Mouse (Mus musculus): ENCODE data around the gene Rasgrf2. TPM values are rescaled to one million over a fixed set of nuclear protein-coding genes. Genes with fewer than 3 reads are reported as not detected.

Gene Rasgrf2
- total and polyA plus RNA-seq, 3 experiments, result not detected

- TF ChIP-seq MAZ (IDR thresholded peaks at IDR 0.05; ENCODE audit: low read depth, low read length) (no peak), BHLHE40 (IDR thresholded peaks at IDR 0.05; ENCODE audit: borderline replicate concordance, low read depth, low read length) (no peak), USF1 (IDR thresholded peaks at IDR 0.05; ENCODE audit: low read depth, low read length) (no peak), NRF1 (IDR thresholded peaks at IDR 0.05; ENCODE audit: insufficient read depth, low read depth, low read length, poor library complexity, severe bottlenecking) (no peak), MXI1 (IDR thresholded peaks at IDR 0.05; ENCODE audit: low read depth, low read length) (no peak), USF2 (IDR thresholded peaks at IDR 0.05; ENCODE audit: borderline replicate concordance in 1 of 2, insufficient read depth in 1 of 2, low read depth in 1 of 2, low read length in 2 of 2) (no peak), CHD2 (IDR thresholded peaks at IDR 0.05; ENCODE audit: low read length) (no peak), MYB (IDR thresholded peaks at IDR 0.05; ENCODE audit: low read depth, low read length) (no peak), KAT2A (conservative IDR thresholded peaks at IDR 0.05; ENCODE audit: low read depth, low read length) (no peak), POLR2AphosphoS2 (IDR thresholded peaks at IDR 0.05; ENCODE audit: low read length) (no peak), NELFE (IDR thresholded peaks at IDR 0.05; ENCODE audit: low read depth, low read length) (no peak), ZKSCAN1 (IDR thresholded peaks at IDR 0.05; ENCODE audit: low read depth, low read length) (no peak), CTCF (IDR thresholded peaks at IDR 0.05 in 2 of 3, conservative IDR thresholded peaks at IDR 0.05 in 1 of 3; ENCODE audit: control insufficient read depth in 1 of 3, insufficient read depth in 1 of 3, low read depth in 2 of 3, low read length in 3 of 3, poor library complexity in 1 of 3, severe bottlenecking in 1 of 3) (no peak), ELF1 (IDR thresholded peaks at IDR 0.05; ENCODE audit: low read depth, low read length) (no peak)
- H3K36me3 ChIP-seq (ENCODE audit: control insufficient read depth in 1 of 2, insufficient read depth in 2 of 2, low read length in 2 of 2), result no peaks in the 10 kb centered on the region
- no peaks in the 10 kb centered on the region for H3K79me2 ChIP-seq (ENCODE audit: control insufficient read depth, insufficient read depth, low read length, poor library complexity)
- H3K27me3 ChIP-seq (ENCODE audit: control insufficient read depth in 1 of 2, insufficient read depth in 2 of 2, low read length in 2 of 2), result no peaks in the 10 kb centered on the region; a peak in 1 of 4 replicates
- no peaks in the 10 kb centered on the region for H3K4me1 ChIP-seq (ENCODE audit: control insufficient read depth in 1 of 2, insufficient read depth in 2 of 2, low read length in 2 of 2)
- H3K9ac ChIP-seq (ENCODE audit: control insufficient read depth, low read depth, low read length, poor library complexity, severe bottlenecking), result no peak overlapping the region
- no peak overlapping the region for H3K4me3 ChIP-seq (ENCODE audit: control insufficient read depth in 1 of 2, insufficient read depth in 1 of 2, low read depth in 2 of 2, low read length in 2 of 2)
- no peak for DNase-seq (ENCODE audit: low read depth, low spot score)
- no peaks in the 10 kb centered on the region for H3K9me3 ChIP-seq (replicated peaks; ENCODE audit: insufficient read depth, low read length)
- no peak overlapping the region for H3K27ac ChIP-seq (ENCODE audit: control insufficient read depth, low read depth, low read length)
Measured at GRCm38 (mm10) chr13:92095131-92096090, 36.0 kb downstream of the Rasgrf2 start.

GRCm38 (mm10) chr13:92093712-92094290 is 37.7 kb downstream of the Rasgrf2 start:
- no peak for DNase-seq (ENCODE audit: low read depth, low spot score)
- TF ChIP-seq JUND (IDR thresholded peaks at IDR 0.05; ENCODE audit: low read depth, low read length), result no peak
- no peak for TF ChIP-seq MAZ (IDR thresholded peaks at IDR 0.05; ENCODE audit: low read depth, low read length)
- no peak for TF ChIP-seq UBTF (IDR thresholded peaks at IDR 0.05; ENCODE audit: borderline replicate concordance, insufficient read depth, low read depth, low read length)
- no peak for TF ChIP-seq USF2 (IDR thresholded peaks at IDR 0.05; ENCODE audit: borderline replicate concordance in 1 of 2, insufficient read depth in 1 of 2, low read depth in 1 of 2, low read length in 2 of 2)
- TF ChIP-seq MYB (IDR thresholded peaks at IDR 0.05; ENCODE audit: low read depth, low read length), result no peak
- TF ChIP-seq ZMIZ1 (IDR thresholded peaks at IDR 0.05; ENCODE audit: low read depth, low read length), result no peak
- no peak for TF ChIP-seq ELF1 (IDR thresholded peaks at IDR 0.05; ENCODE audit: low read depth, low read length)
- no peak for TF ChIP-seq CHD1 (IDR thresholded peaks at IDR 0.05; ENCODE audit: low read depth, low read length)
- TF ChIP-seq POLR2AphosphoS5 (IDR thresholded peaks at IDR 0.05; ENCODE audit: borderline replicate concordance, low read depth, low read length), result no peak
- no peak for TF ChIP-seq TBP (IDR thresholded peaks at IDR 0.05; ENCODE audit: low read depth, low read length)
- no peak for TF ChIP-seq GABPA (IDR thresholded peaks at IDR 0.05; ENCODE audit: low read depth, low read length)
- no peak for TF ChIP-seq NRF1 (IDR thresholded peaks at IDR 0.05; ENCODE audit: insufficient read depth, low read depth, low read length, poor library complexity, severe bottlenecking)
- no peak for TF ChIP-seq CTCF (IDR thresholded peaks at IDR 0.05 in 2 of 3, conservative IDR thresholded peaks at IDR 0.05 in 1 of 3; ENCODE audit: control insufficient read depth in 1 of 3, insufficient read depth in 1 of 3, low read depth in 2 of 3, low read length in 3 of 3, poor library complexity in 1 of 3, severe bottlenecking in 1 of 3)
- no peak for TF ChIP-seq MXI1 (IDR thresholded peaks at IDR 0.05; ENCODE audit: low read depth, low read length)
- Histone ChIP-seq H3K36me3 (ENCODE audit: control insufficient read depth in 1 of 2, insufficient read depth in 2 of 2, low read length in 2 of 2) (no peaks in the 10 kb centered on the region), H3K9me3 (replicated peaks; ENCODE audit: insufficient read depth, low read length) (no peaks in the 10 kb centered on the region), H3K79me2 (ENCODE audit: control insufficient read depth, insufficient read depth, low read length, poor library complexity) (no peaks in the 10 kb centered on the region), H3K4me3 (ENCODE audit: control insufficient read depth in 1 of 2, insufficient read depth in 1 of 2, low read depth in 2 of 2, low read length in 2 of 2) (no peak overlapping the region), H3K27me3 (ENCODE audit: control insufficient read depth in 1 of 2, insufficient read depth in 2 of 2, low read length in 2 of 2) (no peaks in the 10 kb centered on the region; a peak in 1 of 4 replicates), H3K27ac (ENCODE audit: control insufficient read depth, low read depth, low read length) (no peak overlapping the region), H3K4me1 (ENCODE audit: control insufficient read depth in 1 of 2, insufficient read depth in 2 of 2, low read length in 2 of 2) (no peaks in the 10 kb centered on the region), H3K9ac (ENCODE audit: control insufficient read depth, low read depth, low read length, poor library complexity, severe bottlenecking) (no peak overlapping the region)
